Mouse (Mus musculus) megakaryocyte, embryonic 14.5 days (primary cell): ENCODE measurements at regions not wholly inside any gene's neighbourhood (a gene's known extent, or its start where the extent isn't known, plus 50 kb on each side); places are given as distances from the start of the nearest gene placed in this dataset.

Source experiments
- FLI1 ChIP-seq: IDR thresholded peaks from 2 replicates; pipeline ENCODE4 v1.6.1; 2012; ENCODE audit warnings: low read length, inconsistent platforms, mixed read lengths
- GATA1 ChIP-seq: IDR thresholded peaks from 3 replicates; pipeline ENCODE4 v1.6.1; 2012; ENCODE audit warnings: mixed read lengths, low read length, inconsistent platforms, borderline replicate concordance

DNA sequence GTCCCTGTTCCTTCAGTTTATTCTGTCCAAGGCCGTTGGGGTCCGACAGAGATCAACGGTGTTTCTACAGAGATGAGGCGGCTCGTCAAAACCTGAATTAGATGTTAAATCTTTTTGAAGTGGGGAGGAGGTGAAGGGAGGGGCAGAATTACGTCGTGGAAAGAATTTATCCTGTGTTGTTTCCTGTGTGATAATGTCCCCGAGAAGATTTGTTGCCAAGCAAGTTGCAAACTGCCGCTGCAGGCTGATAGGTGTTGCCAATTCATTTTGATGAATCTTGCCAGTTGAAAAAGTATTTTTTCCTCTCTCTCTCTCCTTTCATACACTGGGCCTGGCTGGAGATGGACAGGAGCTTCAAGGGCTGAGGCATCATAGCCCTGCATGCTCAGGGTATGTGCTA is 656.8 kb downstream of the Dhx35 start:
- TF ChIP-seq GATA1 (no peak), FLI1 (no peak)
